Mouse (Mus musculus): Measurements from ENCODE around the gene Retreg1. TPM values are rescaled to one million over a fixed set of nuclear protein-coding genes. Genes with fewer than 3 reads are reported as not detected.

Gene Retreg1
- polyA plus RNA-seq, 1 experiment from 2014 or later = 2.9 TPM

- Histone ChIP-seq H3K9ac (ENCODE audit: low read length) (no peak overlapping the region), H3K4me3 (ENCODE audit: low read depth, low read length) (no peak overlapping the region), H3K36me3 (ENCODE audit: control insufficient read depth, insufficient read depth, low read length) (peaks cover 8% of the 10 kb centered on the region; the same call in 1 of the 2 replicates), H3K27ac (replicated peaks; ENCODE audit: low read depth, low read length) (no peak overlapping the region), H3K27me3 (ENCODE audit: control insufficient read depth, insufficient read depth, low read length) (no peaks in the 10 kb centered on the region), H3K9me3 (ENCODE audit: control insufficient read depth, low read length) (no peaks in the 10 kb centered on the region), H3K4me1 (ENCODE audit: control insufficient read depth, insufficient read depth, low read length) (no peaks in the 10 kb centered on the region), H3K4me2 (ENCODE audit: low read depth, severe bottlenecking) (no peak overlapping the region)
- ATAC-seq (ENCODE audit: insufficient number of reproducible peaks, low FRiP score, low TSS enrichment, low read depth) = no peak
- no peak for DNase-seq (ENCODE audit: low spot score)
- 68% methylated on average over 3 of the region's 3 CpGs for WGBS
Measured at GRCm38 (mm10) chr15:25814535-25814934, 28.4 kb upstream of the Retreg1 start.

- no peaks in the 10 kb centered on the region for H3K4me1 ChIP-seq (ENCODE audit: control insufficient read depth, insufficient read depth, low read length)
- no peak overlapping the region for H3K9ac ChIP-seq (ENCODE audit: low read length)
- DNase-seq (ENCODE audit: low spot score) = no peak
- no peak overlapping the region for H3K4me3 ChIP-seq (ENCODE audit: low read depth, low read length)
- 89% methylated on average over 2 of the region's 2 CpGs for WGBS
- no peak overlapping the region for H3K27ac ChIP-seq (replicated peaks; ENCODE audit: low read depth, low read length)
- ATAC-seq (ENCODE audit: insufficient number of reproducible peaks, low FRiP score, low TSS enrichment, low read depth) = no peak
- peaks cover 6% of the 10 kb centered on the region; the same call in 1 of the 2 replicates for H3K36me3 ChIP-seq (ENCODE audit: control insufficient read depth, insufficient read depth, low read length)
- no peak overlapping the region for H3K4me2 ChIP-seq (ENCODE audit: low read depth, severe bottlenecking)
- no peaks in the 10 kb centered on the region for H3K27me3 ChIP-seq (ENCODE audit: control insufficient read depth, insufficient read depth, low read length)
- no peaks in the 10 kb centered on the region for H3K9me3 ChIP-seq (ENCODE audit: control insufficient read depth, low read length)
Measured at GRCm38 (mm10) chr15:25817191-25817590, 25.8 kb upstream of the Retreg1 start.

GRCm38 (mm10) chr15:25821981-25822380 lies 21.0 kb upstream of the Retreg1 start:
- Histone ChIP-seq H3K9me3 (ENCODE audit: control insufficient read depth, low read length) (no peaks in the 10 kb centered on the region), H3K4me2 (ENCODE audit: low read depth, severe bottlenecking) (no peak overlapping the region), H3K4me3 (ENCODE audit: low read depth, low read length) (no peak overlapping the region), H3K27me3 (ENCODE audit: control insufficient read depth, insufficient read depth, low read length) (no peaks in the 10 kb centered on the region), H3K36me3 (ENCODE audit: control insufficient read depth, insufficient read depth, low read length) (no peaks in the 10 kb centered on the region), H3K9ac (ENCODE audit: low read length) (no peak overlapping the region), H3K4me1 (ENCODE audit: control insufficient read depth, insufficient read depth, low read length) (no peaks in the 10 kb centered on the region), H3K27ac (replicated peaks; ENCODE audit: low read depth, low read length) (no peak overlapping the region)
- ATAC-seq (ENCODE audit: insufficient number of reproducible peaks, low FRiP score, low TSS enrichment, low read depth) (no peak), DNase-seq (ENCODE audit: low spot score) (no peak)

DNA sequence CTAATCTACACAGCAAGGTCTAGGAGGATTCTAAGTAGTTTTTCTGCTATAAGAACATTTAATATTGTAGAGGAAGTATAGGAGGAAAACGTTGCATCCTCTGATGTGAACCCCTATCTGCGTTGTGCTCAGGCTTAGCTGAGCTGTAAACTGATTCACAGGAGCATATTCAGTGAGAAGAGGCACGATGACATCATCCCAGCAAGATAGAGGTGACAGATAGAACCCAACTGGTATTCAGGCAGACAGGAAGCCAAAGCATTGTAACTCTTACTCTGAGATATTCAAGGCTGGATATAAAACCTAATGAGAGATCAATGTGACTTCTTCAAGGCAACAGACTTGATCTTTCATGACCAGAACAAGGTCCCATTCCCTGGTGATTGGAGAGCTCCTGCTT lies 20.3 kb upstream of the Retreg1 start:
- ATAC-seq (ENCODE audit: insufficient number of reproducible peaks, low FRiP score, low TSS enrichment, low read depth) (no peak), DNase-seq (ENCODE audit: low spot score) (no peak)
- no peaks in the 10 kb centered on the region for H3K36me3 ChIP-seq (ENCODE audit: control insufficient read depth, insufficient read depth, low read length)
- no peaks in the 10 kb centered on the region for H3K4me1 ChIP-seq (ENCODE audit: control insufficient read depth, insufficient read depth, low read length)
- 68% methylated on average over 3 of the region's 3 CpGs for WGBS
- no peak overlapping the region for H3K4me3 ChIP-seq (ENCODE audit: low read depth, low read length)
- no peak overlapping the region for H3K4me2 ChIP-seq (ENCODE audit: low read depth, severe bottlenecking)
- H3K9me3 ChIP-seq (ENCODE audit: control insufficient read depth, low read length) = no peaks in the 10 kb centered on the region
- H3K27ac ChIP-seq (replicated peaks; ENCODE audit: low read depth, low read length) = no peak overlapping the region
- H3K9ac ChIP-seq (ENCODE audit: low read length) = no peak overlapping the region
- H3K27me3 ChIP-seq (ENCODE audit: control insufficient read depth, insufficient read depth, low read length) = no peaks in the 10 kb centered on the region

- Histone ChIP-seq H3K9me3 (ENCODE audit: control insufficient read depth, low read length) (no peaks in the 10 kb centered on the region), H3K4me1 (ENCODE audit: control insufficient read depth, insufficient read depth, low read length) (no peaks in the 10 kb centered on the region), H3K9ac (ENCODE audit: low read length) (no peak overlapping the region), H3K4me3 (ENCODE audit: low read depth, low read length) (no peak overlapping the region), H3K27me3 (ENCODE audit: control insufficient read depth, insufficient read depth, low read length) (no peaks in the 10 kb centered on the region), H3K4me2 (ENCODE audit: low read depth, severe bottlenecking) (no peak overlapping the region), H3K27ac (replicated peaks; ENCODE audit: low read depth, low read length) (no peak overlapping the region), H3K36me3 (ENCODE audit: control insufficient read depth, insufficient read depth, low read length) (no peaks in the 10 kb centered on the region)
- DNase-seq (ENCODE audit: low spot score) = no peak
- WGBS = 89% methylated on average over 8 of the region's 8 CpGs
- no peak for ATAC-seq (ENCODE audit: insufficient number of reproducible peaks, low FRiP score, low TSS enrichment, low read depth)
Measured at GRCm38 (mm10) chr15:25826531-25826961, 16.4 kb upstream of the Retreg1 start.

DNA sequence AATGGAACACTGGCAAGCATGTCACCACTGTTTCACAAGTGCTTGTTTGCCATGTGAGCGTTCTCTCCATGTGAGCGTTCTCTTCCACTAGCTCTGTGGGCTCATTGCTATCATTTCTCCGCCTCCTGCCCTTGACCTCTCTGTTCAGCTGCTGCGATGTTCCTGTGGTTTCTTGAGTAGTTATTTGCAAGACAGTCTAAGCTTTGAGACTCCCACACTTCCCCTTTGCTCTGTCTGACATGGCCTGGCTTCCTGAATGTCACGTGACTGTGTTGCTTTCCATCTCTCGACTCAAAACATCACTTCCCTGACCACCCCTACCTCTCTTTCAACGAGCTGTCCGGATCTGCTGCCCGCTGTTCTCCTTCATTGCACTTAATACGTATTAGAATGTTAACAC lies 14.5 kb upstream of the Retreg1 start:
- Histone ChIP-seq H3K9ac (ENCODE audit: low read length) (no peak overlapping the region), H3K4me3 (ENCODE audit: low read depth, low read length) (no peak overlapping the region), H3K27me3 (ENCODE audit: control insufficient read depth, insufficient read depth, low read length) (no peaks in the 10 kb centered on the region), H3K27ac (replicated peaks; ENCODE audit: low read depth, low read length) (no peak overlapping the region), H3K4me2 (ENCODE audit: low read depth, severe bottlenecking) (no peak overlapping the region), H3K9me3 (ENCODE audit: control insufficient read depth, low read length) (no peaks in the 10 kb centered on the region), H3K4me1 (ENCODE audit: control insufficient read depth, insufficient read depth, low read length) (no peaks in the 10 kb centered on the region), H3K36me3 (ENCODE audit: control insufficient read depth, insufficient read depth, low read length) (no peaks in the 10 kb centered on the region)
- DNase-seq (ENCODE audit: low spot score) (no peak), ATAC-seq (ENCODE audit: insufficient number of reproducible peaks, low FRiP score, low TSS enrichment, low read depth) (no peak)
- WGBS = 88% methylated on average over 10 of the region's 10 CpGs

- no peak overlapping the region for H3K4me2 ChIP-seq (ENCODE audit: low read depth, severe bottlenecking)
- H3K27ac ChIP-seq (replicated peaks; ENCODE audit: low read depth, low read length) = no peak overlapping the region
- H3K27me3 ChIP-seq (ENCODE audit: control insufficient read depth, insufficient read depth, low read length) = no peaks in the 10 kb centered on the region
- no peaks in the 10 kb centered on the region for H3K36me3 ChIP-seq (ENCODE audit: control insufficient read depth, insufficient read depth, low read length)
- no peaks in the 10 kb centered on the region for H3K9me3 ChIP-seq (ENCODE audit: control insufficient read depth, low read length)
- WGBS = 83% methylated on average over 2 of the region's 2 CpGs
- DNase-seq (ENCODE audit: low spot score) (no peak), ATAC-seq (ENCODE audit: insufficient number of reproducible peaks, low FRiP score, low TSS enrichment, low read depth) (no peak)
- no peaks in the 10 kb centered on the region for H3K4me1 ChIP-seq (ENCODE audit: control insufficient read depth, insufficient read depth, low read length)
- no peak overlapping the region for H3K4me3 ChIP-seq (ENCODE audit: low read depth, low read length)
- no peak overlapping the region for H3K9ac ChIP-seq (ENCODE audit: low read length)
Measured at GRCm38 (mm10) chr15:25830426-25830825, 12.6 kb upstream of the Retreg1 start.

DNA sequence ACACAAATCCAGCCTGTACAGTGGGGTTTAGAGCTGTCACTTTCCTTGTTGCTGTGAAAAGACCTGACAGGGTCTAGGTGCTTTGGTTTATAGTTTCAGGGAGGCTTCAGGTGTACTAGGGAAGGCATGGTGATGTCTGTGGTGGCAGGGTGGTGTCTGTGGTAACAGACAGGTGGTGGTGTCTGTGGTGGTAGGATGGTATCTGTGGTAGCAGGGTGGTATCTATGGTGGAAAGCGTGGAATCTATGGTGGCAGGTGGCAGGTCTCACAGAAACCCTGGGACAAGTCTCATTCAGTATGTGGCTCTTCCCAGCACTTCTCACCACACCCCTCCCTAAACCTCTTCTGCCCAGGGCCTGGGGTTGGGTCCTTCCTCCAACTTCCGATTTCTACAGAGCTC lies 8.7 kb upstream of the Retreg1 start:
- WGBS = 81% methylated on average over 2 of the region's 2 CpGs

DNA sequence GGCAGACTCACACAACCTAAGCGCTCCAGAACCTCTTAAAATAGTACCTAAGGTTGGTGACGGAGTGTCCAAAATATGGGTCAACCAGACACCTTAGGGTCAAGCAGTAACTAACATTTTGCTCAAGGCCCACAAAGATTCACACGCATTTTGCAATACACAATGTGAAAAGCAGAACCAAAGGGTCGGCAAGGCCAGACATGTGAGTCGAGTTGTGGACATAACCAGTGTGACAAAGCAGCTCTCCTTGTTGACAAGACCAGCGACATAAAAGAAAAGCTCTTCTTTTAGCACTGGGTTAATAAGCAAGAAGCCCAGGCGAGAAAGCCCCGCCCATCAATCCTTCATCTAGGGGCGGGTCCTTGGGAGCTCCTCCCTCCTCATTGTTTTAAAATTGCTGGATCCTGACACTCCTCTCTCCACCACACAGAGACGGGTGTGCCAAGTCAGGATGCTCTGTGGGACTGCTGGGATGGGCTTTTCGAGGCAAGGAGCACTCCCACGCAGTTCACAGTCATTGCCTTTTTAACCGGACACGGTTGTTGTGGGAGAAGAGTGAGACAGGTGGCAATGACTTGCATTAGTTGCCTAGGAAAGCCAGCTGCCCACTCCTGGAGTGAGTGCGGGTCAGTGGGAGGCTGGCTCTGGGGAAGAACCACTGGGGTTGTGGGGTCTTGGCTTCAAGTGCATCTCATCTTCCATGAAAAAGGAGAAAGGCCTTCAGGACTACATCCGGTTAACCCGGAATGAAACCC lies 7.9 kb upstream of the Retreg1 start:
- Histone ChIP-seq H3K4me2 (ENCODE audit: low read depth, severe bottlenecking) (no peak overlapping the region), H3K9me3 (ENCODE audit: control insufficient read depth, low read length) (no peaks in the 10 kb centered on the region), H3K36me3 (ENCODE audit: control insufficient read depth, insufficient read depth, low read length) (no peaks in the 10 kb centered on the region), H3K4me3 (ENCODE audit: low read depth, low read length) (no peak overlapping the region), H3K9ac (ENCODE audit: low read length) (no peak overlapping the region), H3K27me3 (ENCODE audit: control insufficient read depth, insufficient read depth, low read length) (no peaks in the 10 kb centered on the region), H3K27ac (replicated peaks; ENCODE audit: low read depth, low read length) (no peak overlapping the region), H3K4me1 (ENCODE audit: control insufficient read depth, insufficient read depth, low read length) (no peaks in the 10 kb centered on the region)
- ATAC-seq (ENCODE audit: insufficient number of reproducible peaks, low FRiP score, low TSS enrichment, low read depth) (no peak), DNase-seq (ENCODE audit: low spot score) (no peak)
- 88% methylated on average over 17 of the region's 17 CpGs for WGBS

More for the DNA sequence above, 8.7 kb upstream of the Retreg1 start:
- Histone ChIP-seq H3K4me1 (ENCODE audit: control insufficient read depth, insufficient read depth, low read length) (no peaks in the 10 kb centered on the region), H3K9ac (ENCODE audit: low read length) (no peak overlapping the region), H3K27ac (replicated peaks; ENCODE audit: low read depth, low read length) (no peak overlapping the region), H3K36me3 (ENCODE audit: control insufficient read depth, insufficient read depth, low read length) (no peaks in the 10 kb centered on the region), H3K27me3 (ENCODE audit: control insufficient read depth, insufficient read depth, low read length) (no peaks in the 10 kb centered on the region), H3K4me2 (ENCODE audit: low read depth, severe bottlenecking) (no peak overlapping the region), H3K4me3 (ENCODE audit: low read depth, low read length) (no peak overlapping the region), H3K9me3 (ENCODE audit: control insufficient read depth, low read length) (no peaks in the 10 kb centered on the region)
- no peak for ATAC-seq (ENCODE audit: insufficient number of reproducible peaks, low FRiP score, low TSS enrichment, low read depth)
- no peak for DNase-seq (ENCODE audit: low spot score)

All from limb, embryonic 11.5 days (tissue).